Mouse (Mus musculus): Measurements from ENCODE around the gene Rasgef1b. TPM values are rescaled to one million over a fixed set of nuclear protein-coding genes. Genes with fewer than 3 reads are reported as not detected.

Gene Rasgef1b
- total and polyA plus RNA-seq, 3 experiments = 0.17 to 0.26 (median 0.21) TPM

GRCm38 (mm10) chr5:99722310-99722709 is 6.6 kb downstream of the Rasgef1b start:
- Histone ChIP-seq H3K9me3 (replicated peaks; ENCODE audit: low read length) (no peaks in the 10 kb centered on the region), H3K4me2 (ENCODE audit: insufficient read depth, low read depth, poor library complexity, severe bottlenecking) (no peak overlapping the region), H3K79me2 (replicated peaks; ENCODE audit: control insufficient read depth, extremely low read depth, insufficient read depth, poor library complexity, severe bottlenecking) (no peaks in the 10 kb centered on the region), H3K27me3 (replicated peaks) (no peaks in the 10 kb centered on the region), H3K36me3 (replicated peaks in 1 of 2; ENCODE audit: control insufficient read depth in 1 of 2, insufficient read depth in 1 of 2, low read length in 1 of 2) (no peaks in the 10 kb centered on the region), H3K9ac (ENCODE audit: insufficient read depth, low read depth) (no peak overlapping the region), H3K4me3 (replicated peaks in 1 of 3; ENCODE audit: low read depth in 2 of 3, low read length in 2 of 3, poor library complexity in 1 of 3) (no peak overlapping the region), H3K4me1 (ENCODE audit: control insufficient read depth in 1 of 2, insufficient read depth in 2 of 2) (no peaks in the 10 kb centered on the region), H3K27ac (ENCODE audit: insufficient read depth, low read depth) (no peak overlapping the region)
- in situ Hi-C loops (cut with MboI; ENCODE audit: low pct_ligation_motif_present, low pct_unique_long_range_greater_than_20kb, low sequenced_read_pairs) (no loop called here), dilution Hi-C loops (cut with MboI; ENCODE audit: extremely low pct_ligation_motif_present, extremely low pct_unique_long_range_greater_than_20kb, low sequenced_read_pairs) (no loop called here)
- TF ChIP-seq USF2 (conservative IDR thresholded peaks at IDR 0.05; ENCODE audit: low read depth, low read length) (no peak), MAZ (IDR thresholded peaks at IDR 0.05; ENCODE audit: low read depth, low read length) (no peak), JUND (conservative IDR thresholded peaks at IDR 0.05; ENCODE audit: low read depth, low read length) (no peak), SMC3 (IDR thresholded peaks at IDR 0.05; ENCODE audit: low read depth, low read length) (no peak), POLR2A (IDR thresholded peaks at IDR 0.05; ENCODE audit: low read depth, low read length) (no peak), E2F4 (IDR thresholded peaks at IDR 0.05; ENCODE audit: insufficient replicate concordance, low read depth, low read length) (no peak), MAX (IDR thresholded peaks at IDR 0.05; ENCODE audit: low read length) (no peak), RCOR1 (conservative IDR thresholded peaks at IDR 0.05; ENCODE audit: low read depth, low read length) (no peak), MXI1 (IDR thresholded peaks at IDR 0.05; ENCODE audit: low read depth, low read length) (no peak), PAX5 (IDR thresholded peaks at IDR 0.05; ENCODE audit: low read length) (no peak), KAT2A (IDR thresholded peaks at IDR 0.05; ENCODE audit: insufficient replicate concordance, low read length) (no peak), GABPA (IDR thresholded peaks at IDR 0.05; ENCODE audit: insufficient replicate concordance, low read depth, low read length) (no peak), EP300 (IDR thresholded peaks at IDR 0.05; ENCODE audit: low read length) (no peak), ZC3H11A (IDR thresholded peaks at IDR 0.05; ENCODE audit: low read depth, low read length) (no peak), MAFK (IDR thresholded peaks at IDR 0.05; ENCODE audit: insufficient replicate concordance, low read length) (no peak), MYC (IDR thresholded peaks at IDR 0.05; ENCODE audit: low read depth, low read length) (no peak), ELF1 (IDR thresholded peaks at IDR 0.05; ENCODE audit: low read depth, low read length) (no peak), CHD2 (IDR thresholded peaks at IDR 0.05; ENCODE audit: low read length) (no peak), IRF4 (IDR thresholded peaks at IDR 0.05; ENCODE audit: low read depth, low read length) (no peak), HCFC1 (IDR thresholded peaks at IDR 0.05; ENCODE audit: low read depth, low read length) (no peak)
- no peak for DNase-seq (ENCODE audit: extremely low read depth)

GRCm38 (mm10) chr5:99720554-99720953 is 8.3 kb downstream of the Rasgef1b start:
- Histone ChIP-seq H3K36me3 (replicated peaks in 1 of 2; ENCODE audit: control insufficient read depth in 1 of 2, insufficient read depth in 1 of 2, low read length in 1 of 2) (no peaks in the 10 kb centered on the region), H3K9me3 (replicated peaks; ENCODE audit: low read length) (no peaks in the 10 kb centered on the region), H3K27ac (ENCODE audit: insufficient read depth, low read depth) (no peak overlapping the region), H3K4me3 (replicated peaks in 1 of 3; ENCODE audit: low read depth in 2 of 3, low read length in 2 of 3, poor library complexity in 1 of 3) (no peak overlapping the region), H3K4me1 (ENCODE audit: control insufficient read depth in 1 of 2, insufficient read depth in 2 of 2) (no peaks in the 10 kb centered on the region), H3K27me3 (replicated peaks) (no peaks in the 10 kb centered on the region), H3K79me2 (replicated peaks; ENCODE audit: control insufficient read depth, extremely low read depth, insufficient read depth, poor library complexity, severe bottlenecking) (no peaks in the 10 kb centered on the region), H3K4me2 (ENCODE audit: insufficient read depth, low read depth, poor library complexity, severe bottlenecking) (no peak overlapping the region), H3K9ac (ENCODE audit: insufficient read depth, low read depth) (no peak overlapping the region)
- in situ Hi-C loops (cut with MboI; ENCODE audit: low pct_ligation_motif_present, low pct_unique_long_range_greater_than_20kb, low sequenced_read_pairs) (no loop called here), dilution Hi-C loops (cut with MboI; ENCODE audit: extremely low pct_ligation_motif_present, extremely low pct_unique_long_range_greater_than_20kb, low sequenced_read_pairs) (no loop called here)
- DNase-seq (ENCODE audit: extremely low read depth) = no peak
- TF ChIP-seq NRF1 (IDR thresholded peaks at IDR 0.05; ENCODE audit: low read depth, low read length) (no peak), KAT2A (IDR thresholded peaks at IDR 0.05; ENCODE audit: insufficient replicate concordance, low read length) (no peak), MYC (IDR thresholded peaks at IDR 0.05; ENCODE audit: low read depth, low read length) (no peak), RCOR1 (conservative IDR thresholded peaks at IDR 0.05; ENCODE audit: low read depth, low read length) (no peak), UBTF (IDR thresholded peaks at IDR 0.05; ENCODE audit: low read depth, low read length) (no peak), MEF2A (IDR thresholded peaks at IDR 0.05; ENCODE audit: borderline replicate concordance, low read depth, low read length) (no peak), TCF12 (IDR thresholded peaks at IDR 0.05; ENCODE audit: low read depth, low read length) (no peak)
